Mouse (Mus musculus): ENCODE measurements around the gene Ugt1a8. TPM values are rescaled to one million over a fixed set of nuclear protein-coding genes. Genes with fewer than 3 reads are reported as not detected.
"Not testable (repeated sequence)": the region's sequence is repeated elsewhere in the genome, so short reads cannot be mapped to it uniquely, and the experiment has no call there.

The Ugt1a8 gene
- polyA plus RNA-seq (2016; fragmentation: Nextera tagmentation; extraction: Ambion mirVana), result not detected in 2 replicates

GRCm38 (mm10) chr1:88087513-88087912 lies at the start of gene Ugt1a8:
Gene Ugt1a8, plus strand, starts transcription at chr1:88087813.
- H3K4me3 ChIP-seq, result no peak within 1 kb of the TSS
- no peak for ATAC-seq (ENCODE audit: low FRiP score)

GRCm38 (mm10) chr1:88043044-88043443 lies 44.6 kb upstream of the Ugt1a8 start:
- H3K36me3 ChIP-seq; H3K9me3 ChIP-seq (replicated peaks); H3K27ac ChIP-seq; H3K4me1 ChIP-seq; ATAC-seq (ENCODE audit: low FRiP score); H3K4me3 ChIP-seq; H3K4me2 ChIP-seq (replicated peaks); H3K27me3 ChIP-seq; H3K9ac ChIP-seq: not testable (repeated sequence)
- 76% methylated on average over 1 of the region's 2 CpGs for WGBS

More at GRCm38 (mm10) chr1:88087513-88087912, at the start of gene Ugt1a8:
- H3K27ac ChIP-seq, result no peak within 1 kb of the TSS
- H3K36me3 ChIP-seq, result no peaks in the 10 kb centered on the region
- WGBS, result 79% methylated on average over 3 of the region's 3 CpGs
- H3K4me1 ChIP-seq, result no peaks in the 10 kb centered on the region
- H3K4me2 ChIP-seq (replicated peaks), result no peak within 1 kb of the TSS
- no peak within 1 kb of the TSS for H3K9ac ChIP-seq
- H3K9me3 ChIP-seq (replicated peaks), result no peaks in the 10 kb centered on the region
- no peaks in the 10 kb centered on the region for H3K27me3 ChIP-seq

- not testable (repeated sequence) for H3K9ac ChIP-seq; H3K4me1 ChIP-seq; ATAC-seq (ENCODE audit: low FRiP score); H3K9me3 ChIP-seq (replicated peaks); H3K27ac ChIP-seq; H3K4me2 ChIP-seq (replicated peaks); H3K36me3 ChIP-seq; H3K27me3 ChIP-seq; H3K4me3 ChIP-seq
- WGBS, result 79% methylated on average over 4 of the region's 5 CpGs
Observed at GRCm38 (mm10) chr1:88044832-88045437, 42.7 kb upstream of the Ugt1a8 start.

GRCm38 (mm10) chr1:88047408-88047807 lies 40.2 kb upstream of the Ugt1a8 start:
- H3K27ac ChIP-seq; ATAC-seq (ENCODE audit: low FRiP score); H3K36me3 ChIP-seq; H3K27me3 ChIP-seq; H3K4me1 ChIP-seq; H3K9me3 ChIP-seq (replicated peaks); H3K9ac ChIP-seq; H3K4me2 ChIP-seq (replicated peaks); H3K4me3 ChIP-seq: not testable (repeated sequence)
- 85% methylated on average over 2 of the region's 2 CpGs for WGBS

- no peak for ATAC-seq (ENCODE audit: low FRiP score)
- Histone ChIP-seq H3K27ac (no peak within 1 kb of the TSS), H3K4me1 (no peaks in the 10 kb centered on the region), H3K9me3 (replicated peaks) (no peaks in the 10 kb centered on the region), H3K4me2 (replicated peaks) (no peak within 1 kb of the TSS), H3K27me3 (no peaks in the 10 kb centered on the region), H3K9ac (no peak within 1 kb of the TSS), H3K4me3 (no peak within 1 kb of the TSS), H3K36me3 (no peaks in the 10 kb centered on the region)
- 81% methylated on average over 1 of the region's 1 CpGs for WGBS
Observed at GRCm38 (mm10) chr1:88055088-88055487, 32.5 kb upstream of the Ugt1a8 start, which contains the start of gene Ugt1a10. Gene Ugt1a10, plus strand, starts transcription at chr1:88055388.

GRCm38 (mm10) chr1:88066472-88067102 lies 21.0 kb upstream of the Ugt1a8 start:
- not testable (repeated sequence) for H3K27ac ChIP-seq; H3K27me3 ChIP-seq; H3K36me3 ChIP-seq; H3K4me2 ChIP-seq (replicated peaks); ATAC-seq (ENCODE audit: low FRiP score); H3K4me1 ChIP-seq; H3K9me3 ChIP-seq (replicated peaks); H3K9ac ChIP-seq; H3K4me3 ChIP-seq
- 65% methylated on average over 1 of the region's 2 CpGs for WGBS

- Histone ChIP-seq H3K9me3 (replicated peaks) (no peaks in the 10 kb centered on the region), H3K36me3 (no peaks in the 10 kb centered on the region), H3K4me3 (no peak within 1 kb of the TSS), H3K27ac (no peak within 1 kb of the TSS), H3K4me2 (replicated peaks) (no peak within 1 kb of the TSS), H3K4me1 (no peaks in the 10 kb centered on the region), H3K9ac (no peak within 1 kb of the TSS), H3K27me3 (no peaks in the 10 kb centered on the region)
- ATAC-seq (ENCODE audit: low FRiP score), result no peak
- 85% methylated on average over 2 of the region's 2 CpGs for WGBS
Observed at GRCm38 (mm10) chr1:88070495-88070894, 17.1 kb upstream of the Ugt1a8 start, which contains the start of gene Ugt1a9. Gene Ugt1a9, plus strand, starts transcription at chr1:88070800.

- Histone ChIP-seq H3K36me3 (no peaks in the 10 kb centered on the region), H3K9ac (no peak overlapping the region), H3K27ac (no peak overlapping the region), H3K4me1 (no peaks in the 10 kb centered on the region), H3K27me3 (no peaks in the 10 kb centered on the region), H3K4me2 (replicated peaks) (no peak overlapping the region), H3K9me3 (replicated peaks) (no peaks in the 10 kb centered on the region), H3K4me3 (no peak overlapping the region)
- WGBS, result 85% methylated on average over 4 of the region's 4 CpGs
- ATAC-seq (ENCODE audit: low FRiP score), result no peak
Observed at GRCm38 (mm10) chr1:88070902-88071301, 16.7 kb upstream of the Ugt1a8 start.

GRCm38 (mm10) chr1:88074471-88074870 lies 13.1 kb upstream of the Ugt1a8 start:
- Histone ChIP-seq H3K4me2 (replicated peaks) (no peak overlapping the region), H3K9me3 (replicated peaks) (no peaks in the 10 kb centered on the region), H3K4me1 (no peaks in the 10 kb centered on the region), H3K9ac (no peak overlapping the region), H3K27ac (no peak overlapping the region), H3K36me3 (no peaks in the 10 kb centered on the region), H3K4me3 (no peak overlapping the region), H3K27me3 (no peaks in the 10 kb centered on the region)
- 93% methylated on average over 2 of the region's 2 CpGs for WGBS
- no peak for ATAC-seq (ENCODE audit: low FRiP score)

- H3K36me3 ChIP-seq, result no peaks in the 10 kb centered on the region
- H3K4me1 ChIP-seq, result no peaks in the 10 kb centered on the region
- H3K4me3 ChIP-seq, result no peak overlapping the region
- no peaks in the 10 kb centered on the region for H3K9me3 ChIP-seq (replicated peaks)
- 80% methylated on average over 1 of the region's 1 CpGs for WGBS
- H3K4me2 ChIP-seq (replicated peaks), result no peak overlapping the region
- no peak overlapping the region for H3K27ac ChIP-seq
- H3K27me3 ChIP-seq, result no peaks in the 10 kb centered on the region
- ATAC-seq (ENCODE audit: low FRiP score), result no peak
- no peak overlapping the region for H3K9ac ChIP-seq
Observed at GRCm38 (mm10) chr1:88077128-88077527, 10.5 kb upstream of the Ugt1a8 start.

GRCm38 (mm10) chr1:88081670-88082069 lies 5.9 kb upstream of the Ugt1a8 start:
- no peak overlapping the region for H3K4me2 ChIP-seq (replicated peaks)
- H3K9ac ChIP-seq, result no peak overlapping the region
- no peaks in the 10 kb centered on the region for H3K36me3 ChIP-seq
- WGBS, result 96% methylated on average over 1 of the region's 1 CpGs
- H3K27ac ChIP-seq, result no peak overlapping the region
- no peak for ATAC-seq (ENCODE audit: low FRiP score)
- no peaks in the 10 kb centered on the region for H3K4me1 ChIP-seq
- no peaks in the 10 kb centered on the region for H3K27me3 ChIP-seq
- H3K9me3 ChIP-seq (replicated peaks), result no peaks in the 10 kb centered on the region
- no peak overlapping the region for H3K4me3 ChIP-seq

- H3K9me3 ChIP-seq (replicated peaks), result no peaks in the 10 kb centered on the region
- H3K27ac ChIP-seq, result no peak overlapping the region
- ATAC-seq (ENCODE audit: low FRiP score), result no peak
- no peaks in the 10 kb centered on the region for H3K4me1 ChIP-seq
- 75% methylated on average over 1 of the region's 1 CpGs for WGBS
- no peaks in the 10 kb centered on the region for H3K27me3 ChIP-seq
- no peak overlapping the region for H3K9ac ChIP-seq
- H3K36me3 ChIP-seq, result no peaks in the 10 kb centered on the region
- H3K4me2 ChIP-seq (replicated peaks), result no peak overlapping the region
- no peak overlapping the region for H3K4me3 ChIP-seq
Observed at GRCm38 (mm10) chr1:88086125-88086524, 1.5 kb upstream of the Ugt1a8 start.

GRCm38 (mm10) chr1:88092341-88092740 lies 4.7 kb downstream of the Ugt1a8 start:
- Histone ChIP-seq H3K9ac (no peak overlapping the region), H3K9me3 (replicated peaks) (no peaks in the 10 kb centered on the region), H3K27ac (no peak overlapping the region), H3K36me3 (no peaks in the 10 kb centered on the region), H3K4me3 (no peak overlapping the region), H3K4me1 (no peaks in the 10 kb centered on the region), H3K27me3 (no peaks in the 10 kb centered on the region), H3K4me2 (replicated peaks) (no peak overlapping the region)
- ATAC-seq (ENCODE audit: low FRiP score), result no peak

Measured in hindbrain, embryonic 12.5 days (tissue).